Mouse (Mus musculus): ENCODE results near the gene Cyp2t4.

Cyp2t4 gene

DNA sequence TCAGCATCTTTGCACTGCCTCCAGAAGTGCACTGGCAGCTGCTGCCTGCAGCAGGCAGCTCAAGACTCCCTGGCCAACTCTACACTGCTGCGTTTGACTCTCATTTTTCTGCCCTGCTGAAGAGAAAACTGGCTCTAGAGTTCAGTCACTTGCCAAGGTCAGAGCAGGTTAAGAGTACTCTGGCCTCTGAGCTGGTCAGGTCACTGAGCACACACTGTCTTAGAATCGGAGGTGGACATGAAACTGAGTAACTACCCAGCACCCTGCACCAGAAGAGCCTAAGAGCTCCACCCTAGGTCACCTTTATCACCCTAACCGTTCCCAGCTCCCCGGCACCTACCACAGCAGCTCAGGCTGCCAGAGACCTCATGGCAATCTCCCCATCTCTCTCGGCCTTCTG lies 32.5 kb downstream of the Cyp2t4 start:
- DNase-seq: no peak

DNA sequence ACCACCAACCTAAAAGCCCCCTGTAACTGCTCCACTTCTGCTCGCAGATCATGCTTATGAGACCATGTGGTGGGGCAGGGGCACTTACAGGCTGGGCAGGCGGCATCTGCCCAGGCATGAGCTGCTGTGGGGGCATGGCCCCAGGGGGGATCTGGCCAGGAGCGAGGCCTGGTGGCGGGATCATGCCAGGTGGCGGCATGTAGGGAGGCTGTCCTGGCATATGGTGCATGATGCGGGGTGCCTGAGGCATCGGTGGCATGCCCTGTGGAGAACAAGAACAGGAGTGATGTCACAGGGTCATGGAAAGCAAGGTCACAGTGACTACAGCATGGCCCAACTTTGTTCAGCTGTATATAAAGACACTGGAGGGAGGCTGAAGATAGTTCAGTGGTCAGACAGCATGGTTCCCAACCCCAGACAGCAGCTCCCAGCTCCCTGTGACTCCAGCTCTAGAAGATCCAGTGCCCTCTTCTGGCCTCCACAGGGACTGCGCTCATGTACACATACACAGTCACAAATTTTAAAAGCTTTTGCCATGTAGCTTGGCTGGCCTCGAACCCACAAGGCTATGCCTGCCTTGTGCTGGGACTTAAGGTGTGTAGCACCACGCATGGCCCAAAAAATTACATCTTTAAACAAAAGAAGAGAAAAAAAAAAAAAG lies 35.9 kb downstream of the Cyp2t4 start:
- DNase-seq: peak in 1 of 2 experiments; percentile 28

- DNase-seq: no peak
These were observed 38.9 kb downstream of the Cyp2t4 start for GRCm38 (mm10) chr7:27192434-27192833.

DNA sequence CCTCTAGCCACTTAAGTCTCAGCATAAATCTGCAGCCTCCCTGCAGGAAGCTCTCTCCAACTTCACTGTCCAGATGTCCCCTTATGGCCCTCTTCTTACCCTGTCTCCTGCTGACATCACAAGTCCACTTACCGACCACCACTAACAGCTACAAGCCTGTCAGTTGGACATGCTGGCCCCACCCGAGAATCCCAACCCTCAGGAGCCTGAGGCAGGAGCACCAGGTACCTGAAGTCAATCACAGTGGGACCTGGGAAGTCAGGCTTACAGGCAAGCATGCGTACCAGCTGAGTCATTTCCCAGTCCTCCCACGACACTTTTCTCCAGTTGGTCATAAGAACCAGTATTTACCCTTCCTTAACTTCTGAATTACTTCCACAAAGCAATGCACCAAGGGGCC lies 40.2 kb downstream of the Cyp2t4 start:
- no peak for DNase-seq

- peak; percentile 91 to 96 for DNase-seq
These were observed 42.4 kb downstream of the Cyp2t4 start, which contains the start of the genes BC024978 and Snrpa for GRCm38 (mm10) chr7:27195681-27196611. Gene BC024978, plus strand, starts transcription at chr7:27195781. Gene Snrpa, minus strand, starts transcription at chr7:27196271.

GRCm38 (mm10) chr7:27197136-27197535 lies 43.6 kb downstream of the Cyp2t4 start:
- DNase-seq: no peak

DNA sequence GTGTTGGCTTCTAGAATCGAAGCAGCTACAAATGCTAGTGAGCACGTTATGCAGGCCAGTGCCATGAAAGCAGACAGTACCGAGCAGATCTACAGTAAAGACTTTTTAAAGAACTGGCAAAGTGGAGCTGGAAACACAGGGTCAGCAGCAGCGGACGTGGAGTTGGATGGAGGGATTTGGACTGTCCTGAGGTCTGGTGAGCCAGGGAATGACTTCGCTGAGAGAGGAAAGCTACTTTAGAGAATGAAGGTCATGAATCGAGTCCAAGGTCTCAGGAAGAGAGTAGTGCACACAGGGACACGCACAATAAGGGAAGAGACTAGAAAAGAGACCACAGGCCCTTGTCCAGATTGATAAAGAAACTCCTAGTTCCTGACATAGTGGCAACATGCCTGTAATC lies 44.1 kb downstream of the Cyp2t4 start:
- no peak for DNase-seq

GRCm38 (mm10) chr7:27198355-27198754 lies 44.8 kb downstream of the Cyp2t4 start:
- DNase-seq: no peak

DNA sequence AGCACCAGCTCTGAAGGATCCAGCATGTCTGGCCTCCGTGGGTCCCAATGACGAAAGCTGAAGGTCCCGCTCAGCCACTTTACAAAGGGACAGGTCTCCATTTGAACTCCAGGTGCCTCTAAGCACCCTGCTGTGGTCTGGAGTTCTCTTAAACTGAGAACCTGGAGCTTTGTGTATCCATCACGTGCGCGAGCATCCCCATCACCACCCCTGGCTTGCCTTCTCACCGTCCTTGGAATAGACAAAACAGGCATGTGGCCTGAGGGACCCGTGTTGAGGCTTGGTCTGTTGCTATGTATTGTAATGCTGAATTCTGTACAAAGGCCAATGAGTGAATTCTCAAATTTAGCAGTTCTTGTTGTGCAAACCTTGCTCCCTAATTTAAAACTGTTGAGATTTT lies 45.3 kb downstream of the Cyp2t4 start:
- no peak for DNase-seq

- peak; percentile 64 to 73 for DNase-seq
These were observed 50.4 kb downstream of the Cyp2t4 start for GRCm38 (mm10) chr7:27203730-27204449.
